Mouse (Mus musculus): Measurements from ENCODE around the gene Serpina3a. TPM values are rescaled to one million over a fixed set of nuclear protein-coding genes. Genes with fewer than 3 reads are reported as not detected.

Serpina3a gene
- polyA plus RNA-seq (2014; fragmentation: Illumina TruSeq; extraction: RNeasy Lipid Tissue Mini Kit (QIAGEN cat#74804); ENCODE audit: low read depth, low replicate concordance) = 73.8 TPM

GRCm38 (mm10) chr12:104112333-104112732, at the start of gene Serpina3a:
Gene Serpina3a, plus strand, starts transcription at chr12:104112724.

GRCm38 (mm10) chr12:104100768-104101167, 11.8 kb upstream of the Serpina3a start, which contains the start of gene Serpina5:
Gene Serpina5, plus strand, starts transcription at chr12:104101113.

GRCm38 (mm10) chr12:104127696-104128095, 15.2 kb downstream of the Serpina3a start, which contains the start of gene Serpina3b:
Gene Serpina3b, plus strand, starts transcription at chr12:104127996.

GRCm38 (mm10) chr12:104153656-104154055, 41.1 kb downstream of the Serpina3a start, which contains the start of gene Serpina3c:
Gene Serpina3c, minus strand, starts transcription at chr12:104153870.

Other genes with a start within 250 kb of the Serpina3a start
- gene Serpina1a, start 249.2 kb upstream of the Serpina3a start, polyA plus RNA-seq (2014; fragmentation: Illumina TruSeq; extraction: RNeasy Lipid Tissue Mini Kit (QIAGEN cat#74804); ENCODE audit: low read depth, low replicate concordance) = 1.4 TPM
- gene Serpina1c, start 207.8 kb upstream of the Serpina3a start, polyA plus RNA-seq (2014; fragmentation: Illumina TruSeq; extraction: RNeasy Lipid Tissue Mini Kit (QIAGEN cat#74804); ENCODE audit: low read depth, low replicate concordance) = not detected
- gene Serpina1e, start 153.7 kb upstream of the Serpina3a start, polyA plus RNA-seq (2014; fragmentation: Illumina TruSeq; extraction: RNeasy Lipid Tissue Mini Kit (QIAGEN cat#74804); ENCODE audit: low read depth, low replicate concordance) = 0.50 TPM
- gene Serpina11, start 122.8 kb upstream of the Serpina3a start, polyA plus RNA-seq (2014; fragmentation: Illumina TruSeq; extraction: RNeasy Lipid Tissue Mini Kit (QIAGEN cat#74804); ENCODE audit: low read depth, low replicate concordance) = not detected
- gene Serpina9, start 99.0 kb upstream of the Serpina3a start, polyA plus RNA-seq (2014; fragmentation: Illumina TruSeq; extraction: RNeasy Lipid Tissue Mini Kit (QIAGEN cat#74804); ENCODE audit: low read depth, low replicate concordance) = 0.25 TPM
- gene Serpina12, start 68.3 kb upstream of the Serpina3a start, polyA plus RNA-seq (2014; fragmentation: Illumina TruSeq; extraction: RNeasy Lipid Tissue Mini Kit (QIAGEN cat#74804); ENCODE audit: low read depth, low replicate concordance) = not detected
- gene Serpina5, start 11.6 kb upstream of the Serpina3a start, polyA plus RNA-seq (2014; fragmentation: Illumina TruSeq; extraction: RNeasy Lipid Tissue Mini Kit (QIAGEN cat#74804); ENCODE audit: low read depth, low replicate concordance) = 105 TPM
- gene Serpina3b, start 15.3 kb downstream of the Serpina3a start, polyA plus RNA-seq (2014; fragmentation: Illumina TruSeq; extraction: RNeasy Lipid Tissue Mini Kit (QIAGEN cat#74804); ENCODE audit: low read depth, low replicate concordance) = 2.6 TPM
- 17.6 TPM for gene Serpina3c, start 41.1 kb downstream of the Serpina3a start, polyA plus RNA-seq (2014; fragmentation: Illumina TruSeq; extraction: RNeasy Lipid Tissue Mini Kit (QIAGEN cat#74804); ENCODE audit: low read depth, low replicate concordance)
- gene Serpina3f, start 101.8 kb downstream of the Serpina3a start, polyA plus RNA-seq (2014; fragmentation: Illumina TruSeq; extraction: RNeasy Lipid Tissue Mini Kit (QIAGEN cat#74804); ENCODE audit: low read depth, low replicate concordance) = 0.18 TPM
- 20.1 TPM for gene Serpina3g, start 123.5 kb downstream of the Serpina3a start, polyA plus RNA-seq (2014; fragmentation: Illumina TruSeq; extraction: RNeasy Lipid Tissue Mini Kit (QIAGEN cat#74804); ENCODE audit: low read depth, low replicate concordance)
- gene Serpina3i, start 150.4 kb downstream of the Serpina3a start, polyA plus RNA-seq (2014; fragmentation: Illumina TruSeq; extraction: RNeasy Lipid Tissue Mini Kit (QIAGEN cat#74804); ENCODE audit: low read depth, low replicate concordance) = 0.29 TPM
- gene Serpina3j, start 201.8 kb downstream of the Serpina3a start, polyA plus RNA-seq (2014; fragmentation: Illumina TruSeq; extraction: RNeasy Lipid Tissue Mini Kit (QIAGEN cat#74804); ENCODE audit: low read depth, low replicate concordance) = not detected
- 0.28 TPM for gene Serpina3k, start 225.8 kb downstream of the Serpina3a start, polyA plus RNA-seq (2014; fragmentation: Illumina TruSeq; extraction: RNeasy Lipid Tissue Mini Kit (QIAGEN cat#74804); ENCODE audit: low read depth, low replicate concordance)
- not detected for gene Serpina3m, start 225.8 kb downstream of the Serpina3a start, polyA plus RNA-seq (2014; fragmentation: Illumina TruSeq; extraction: RNeasy Lipid Tissue Mini Kit (QIAGEN cat#74804); ENCODE audit: low read depth, low replicate concordance)